Mouse (Mus musculus): ENCODE results near the gene Rasal2.

Gene Rasal2

DNA sequence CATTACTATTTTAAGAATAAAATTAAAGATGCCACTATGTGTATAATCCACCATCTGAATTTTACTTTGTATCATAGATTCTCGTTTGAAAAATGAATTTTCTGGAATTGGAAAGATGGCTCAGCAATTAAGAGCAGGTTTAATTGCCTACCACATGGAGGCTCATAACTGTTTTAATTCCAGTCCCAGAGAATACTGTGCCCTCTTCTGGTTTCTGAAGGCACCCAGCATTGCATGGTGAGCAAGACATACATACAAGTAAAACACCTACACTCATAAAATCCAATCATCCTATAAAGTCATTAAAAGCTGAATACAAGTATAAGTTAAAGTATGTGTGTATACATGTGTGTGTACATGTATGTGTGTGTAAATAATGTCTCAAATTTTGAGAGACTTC, 165.6 kb downstream of the Rasal2 start:
- in situ Hi-C loops (cut with MboI, MseI): loop anchor here (25.0 kb wide), 1 partner anchor 1909 kb away; no protein-coding TSS in a partner anchor

DNA sequence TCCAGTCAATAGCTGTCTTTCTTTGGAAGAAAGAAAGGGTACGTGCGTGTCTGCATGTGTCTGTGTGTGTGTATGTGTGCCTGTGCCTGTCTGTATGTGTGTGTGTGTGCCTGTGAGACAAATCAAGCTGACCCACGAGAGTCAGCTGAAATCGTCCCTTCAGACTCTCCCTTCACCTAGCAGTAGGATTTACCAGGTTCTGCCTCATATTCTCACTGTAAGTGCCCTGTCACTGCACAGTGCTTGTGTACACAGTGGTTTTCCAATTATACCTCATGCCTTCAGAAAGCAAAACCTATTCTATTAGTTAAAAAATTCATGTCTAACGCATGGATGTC, 168.0 kb downstream of the Rasal2 start:
- in situ Hi-C loops (cut with MboI, MseI): loop anchor here (25.0 kb wide), 1 partner anchor 1907 kb away; no protein-coding TSS in a partner anchor

DNA sequence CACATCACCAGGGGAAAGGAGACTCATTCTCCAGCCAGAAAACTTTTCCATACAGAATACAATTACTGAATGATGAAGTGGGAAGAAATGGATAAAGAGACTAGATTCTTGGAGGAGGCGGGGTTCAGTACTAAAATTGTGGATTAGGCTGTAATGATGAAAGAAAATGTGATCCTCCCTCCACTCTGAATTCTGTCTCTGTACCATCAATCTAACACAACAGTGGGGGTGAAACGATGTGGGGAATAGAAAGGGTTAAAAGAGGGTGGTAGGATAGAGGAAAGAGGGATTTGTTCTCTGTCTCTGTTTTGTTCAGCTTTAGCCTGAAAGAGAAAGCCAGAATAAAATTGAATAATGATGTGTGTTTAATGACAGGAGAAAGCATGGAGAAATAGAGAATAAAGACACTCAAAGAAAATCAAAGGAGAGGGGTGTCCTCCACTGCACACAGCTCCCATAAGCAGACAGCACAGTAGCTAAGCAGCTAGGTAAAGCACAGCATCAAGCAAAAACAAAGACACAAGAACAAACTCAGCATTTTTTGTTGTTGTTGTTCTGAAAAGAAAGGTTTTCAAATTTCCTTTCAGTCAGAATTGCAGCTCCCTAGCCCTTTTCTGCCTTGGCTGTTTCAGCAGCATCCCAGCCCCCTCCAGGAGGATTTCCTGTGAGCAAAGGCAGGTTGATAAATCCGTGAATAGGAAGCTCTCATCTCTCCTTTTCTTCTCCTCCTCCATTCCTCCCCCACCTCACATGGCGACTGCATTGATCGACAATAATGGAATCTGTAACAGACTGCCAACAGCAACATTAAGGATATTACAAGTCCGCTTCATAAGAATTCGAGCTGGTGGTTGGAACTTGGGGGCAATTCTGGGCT, 168.6 kb downstream of the Rasal2 start:
- in situ Hi-C loops (cut with MboI, MseI): loop anchor here (25.0 kb wide), 1 partner anchor 1907 kb away; no protein-coding TSS in a partner anchor

DNA sequence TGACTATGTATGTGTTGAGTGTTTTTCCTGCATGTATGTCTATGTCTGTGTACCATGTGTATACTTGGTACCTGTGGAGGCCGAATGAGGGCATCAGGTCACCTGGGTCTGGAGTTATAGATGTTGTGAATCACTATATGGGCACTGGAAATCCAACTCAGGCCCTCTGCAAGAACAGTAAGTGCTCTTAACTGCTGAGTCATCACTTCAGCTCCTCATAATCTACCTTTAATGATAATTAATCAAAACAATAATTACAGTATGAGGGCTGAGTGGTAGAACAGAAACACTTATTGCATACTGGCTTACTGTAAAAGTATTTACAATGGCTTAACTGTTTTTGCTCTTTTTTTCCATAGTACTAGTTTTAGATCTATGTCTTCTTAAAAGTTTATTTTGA, 172.7 kb downstream of the Rasal2 start:
- in situ Hi-C loops (cut with MboI, MseI): loop anchor here (25.0 kb wide), 1 partner anchor 1902 kb away; no protein-coding TSS in a partner anchor

DNA sequence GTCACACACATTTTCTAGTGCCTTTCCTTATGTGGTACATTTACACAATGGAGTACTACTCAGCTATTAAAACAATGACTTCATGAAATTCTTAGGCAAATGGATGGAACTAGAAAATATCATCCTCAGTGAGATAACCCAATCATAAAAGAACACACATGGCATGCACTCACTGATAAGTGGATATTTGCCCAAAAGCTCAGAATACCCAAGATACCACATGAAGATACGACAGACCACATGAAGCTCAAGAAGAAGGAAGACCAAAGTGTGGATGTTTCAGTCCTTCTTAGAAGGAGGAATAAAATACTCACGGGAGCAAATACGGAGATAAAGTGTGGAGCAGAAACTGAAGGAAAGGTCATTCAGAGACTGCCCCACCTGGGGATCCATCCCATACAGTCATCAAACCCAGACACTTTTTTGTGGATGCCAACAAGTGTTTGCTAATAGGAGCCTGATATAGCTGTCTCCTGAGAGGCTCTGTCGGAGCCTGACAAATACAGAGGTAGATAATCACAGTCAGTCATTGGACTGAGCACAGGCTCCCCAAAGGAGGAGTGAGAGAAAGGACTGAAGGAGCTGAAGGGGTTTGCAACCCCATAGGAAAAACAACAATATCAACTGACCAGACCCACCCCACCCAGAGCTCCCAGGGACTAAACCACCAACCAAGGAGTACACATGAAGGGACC, 175.6 kb downstream of the Rasal2 start:
- in situ Hi-C loops (cut with MboI, MseI): loop anchor here (25.0 kb wide), 1 partner anchor 1899 kb away; no protein-coding TSS in a partner anchor

DNA sequence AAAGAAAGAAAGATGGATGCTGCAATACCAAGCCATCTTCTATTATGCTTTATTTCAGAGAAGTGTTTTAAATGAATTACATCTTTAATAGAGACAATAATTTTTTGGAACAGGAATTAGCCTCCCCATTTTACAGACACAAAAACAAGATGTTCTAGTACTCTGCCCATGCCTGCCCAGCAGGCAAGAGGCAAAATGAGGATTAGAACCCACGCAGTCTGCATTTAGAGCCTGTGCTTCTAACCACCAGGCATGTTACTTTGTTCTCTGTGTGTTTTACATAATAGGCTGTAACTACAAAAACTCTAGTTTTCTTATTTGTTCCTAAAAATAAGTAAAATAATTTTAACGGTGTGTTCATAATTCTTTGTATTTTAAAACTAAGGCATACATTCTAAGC, 178.9 kb downstream of the Rasal2 start:
- in situ Hi-C loops (cut with MboI, MseI): loop anchor here (25.0 kb wide), 1 partner anchor 1896 kb away; no protein-coding TSS in a partner anchor

DNA sequence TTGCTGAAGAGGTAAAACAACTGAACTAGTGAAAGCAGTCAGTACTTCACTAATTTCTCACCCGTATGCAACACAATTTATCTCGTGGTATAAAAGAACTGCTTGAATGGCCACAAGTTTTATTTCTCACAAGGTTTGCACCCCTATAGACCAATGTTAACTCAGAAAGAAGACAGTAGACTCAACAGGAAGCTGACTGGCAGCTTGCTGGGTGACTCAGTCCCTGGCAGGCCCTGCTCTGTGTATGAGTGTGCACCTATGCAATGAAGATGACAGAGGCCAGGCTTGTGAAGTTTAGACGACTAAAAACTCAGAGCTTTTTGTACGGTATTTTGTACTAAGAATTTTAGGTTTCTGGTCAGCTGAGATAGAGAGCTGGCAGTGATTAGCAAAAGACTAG, 180.0 kb downstream of the Rasal2 start:
- in situ Hi-C loops (cut with MboI, MseI): loop anchor here (25.0 kb wide), 1 partner anchor 1895 kb away; no protein-coding TSS in a partner anchor

DNA sequence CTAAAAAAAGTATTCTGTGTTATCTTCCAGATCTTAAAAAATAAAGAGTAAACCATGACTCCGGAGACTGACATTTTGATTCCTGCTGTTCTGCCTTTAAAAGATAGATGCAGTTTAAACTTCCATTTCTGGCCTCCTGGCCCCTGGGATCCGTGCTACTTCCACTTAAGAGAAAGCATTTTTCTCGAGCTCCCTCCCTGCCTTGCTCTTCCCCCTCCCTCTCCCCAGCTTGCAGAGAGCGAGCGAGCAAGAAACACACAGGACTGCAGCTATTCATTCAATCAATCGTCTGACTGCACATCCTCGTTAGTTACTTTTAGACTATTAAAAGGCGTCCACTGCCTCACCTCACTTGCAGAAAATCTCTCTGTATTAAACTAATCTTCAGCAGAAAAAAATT, 181.4 kb downstream of the Rasal2 start:
- in situ Hi-C loops (cut with MboI, MseI): loop anchor here (25.0 kb wide), 1 partner anchor 1894 kb away; no protein-coding TSS in a partner anchor

DNA sequence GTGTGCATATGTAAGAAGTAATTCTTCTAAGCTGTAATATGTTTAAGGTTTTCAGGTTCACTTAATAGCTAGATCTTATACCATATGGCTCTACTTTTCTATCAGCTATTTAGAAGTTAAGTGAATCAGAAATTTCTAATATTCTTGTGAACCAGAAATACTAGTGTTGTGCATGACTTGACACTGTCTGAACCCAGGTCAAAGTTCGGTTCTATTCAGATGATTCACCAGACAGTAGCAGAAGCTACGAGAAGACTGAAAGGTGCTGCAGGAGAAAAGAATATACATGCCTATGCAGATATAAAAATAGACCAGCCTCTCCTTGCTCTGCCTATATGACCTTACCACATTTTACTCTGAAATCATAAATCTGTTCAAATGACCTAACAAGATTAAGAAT, 182.0 kb downstream of the Rasal2 start:
- in situ Hi-C loops (cut with MboI, MseI): loop anchor here (25.0 kb wide), 1 partner anchor 1893 kb away; no protein-coding TSS in a partner anchor

DNA sequence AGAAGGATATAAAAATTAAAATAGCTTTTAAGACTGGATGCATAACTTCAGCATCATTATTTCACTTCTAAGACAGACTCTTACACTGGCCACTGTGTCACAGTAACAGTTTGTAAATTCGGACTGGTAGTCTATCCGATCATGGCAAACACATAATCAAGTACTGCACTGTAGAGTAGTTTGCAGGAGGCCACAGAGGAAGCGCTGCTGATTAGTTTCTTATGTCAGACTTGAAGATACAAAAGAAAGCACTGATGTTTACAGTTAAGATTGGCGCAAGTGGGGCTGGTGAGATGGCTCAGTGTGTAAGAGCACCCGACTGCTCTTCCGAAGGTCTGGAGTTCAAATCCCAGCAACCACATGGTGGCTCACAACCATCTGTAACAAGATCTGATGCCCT, 187.4 kb downstream of the Rasal2 start:
- in situ Hi-C loops (cut with MboI, MseI): loop anchor here (25.0 kb wide), 1 partner anchor 1888 kb away; no protein-coding TSS in a partner anchor

DNA sequence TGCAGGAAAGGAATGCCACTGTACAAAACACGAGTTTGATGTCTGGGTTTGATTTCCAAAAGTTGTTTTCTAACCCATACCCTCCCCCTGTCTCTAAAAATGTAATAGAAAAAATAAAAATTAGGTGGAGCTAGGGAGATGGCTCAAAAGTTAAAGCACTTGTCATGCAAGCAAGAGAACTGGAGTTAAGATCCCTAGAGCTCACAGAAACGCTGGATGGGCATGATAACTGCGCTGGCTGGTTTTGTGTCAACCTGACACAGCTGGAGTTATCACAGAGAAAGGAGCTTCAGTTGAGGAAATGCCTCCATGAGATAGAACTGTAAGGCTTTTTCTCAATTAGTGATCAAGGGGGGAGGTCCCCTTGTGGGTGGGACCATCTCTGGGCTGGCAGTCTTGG, 191.5 kb downstream of the Rasal2 start:
- in situ Hi-C loops (cut with MboI, MseI): no loop called here

DNA sequence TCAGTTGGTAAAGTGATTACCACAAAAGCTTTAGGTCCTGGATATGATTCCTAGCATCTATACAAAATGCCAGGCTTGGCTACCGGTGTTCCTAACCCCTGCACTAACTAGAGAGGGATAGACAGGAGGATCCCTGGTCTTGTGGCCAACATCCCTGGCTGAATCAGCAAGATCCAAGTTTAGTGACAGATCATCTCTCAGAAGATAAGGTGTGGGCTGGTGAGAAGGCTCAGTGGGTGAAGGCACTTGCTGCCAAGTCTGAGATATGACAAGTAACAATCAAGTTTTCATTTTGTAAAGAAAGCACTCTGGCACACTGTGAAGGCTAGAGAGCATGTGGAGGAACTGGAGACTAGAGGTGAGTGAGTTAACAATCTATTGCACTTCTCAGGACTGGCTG, 191.9 kb downstream of the Rasal2 start:
- in situ Hi-C loops (cut with MboI, MseI): no loop called here

DNA sequence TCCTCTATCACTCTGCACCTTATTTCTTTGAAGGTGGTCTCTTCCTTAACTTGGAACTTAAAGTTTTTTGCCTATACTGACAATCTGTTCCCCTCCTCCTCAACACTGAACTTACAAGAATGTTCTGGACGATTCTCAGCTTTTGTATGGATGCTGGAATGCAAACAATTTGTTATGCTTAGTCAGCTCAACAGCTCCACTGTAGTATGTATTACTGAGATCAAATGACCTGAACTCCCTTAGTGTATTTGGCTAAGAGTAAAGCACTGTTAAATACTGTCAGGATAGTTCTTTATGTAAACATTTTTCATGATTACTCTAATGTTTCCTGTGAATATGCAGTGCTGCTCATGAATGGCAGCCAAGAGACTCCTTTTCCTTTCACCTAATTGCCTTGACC, 203.6 kb downstream of the Rasal2 start:
- in situ Hi-C loops (cut with MboI, MseI): no loop called here

DNA sequence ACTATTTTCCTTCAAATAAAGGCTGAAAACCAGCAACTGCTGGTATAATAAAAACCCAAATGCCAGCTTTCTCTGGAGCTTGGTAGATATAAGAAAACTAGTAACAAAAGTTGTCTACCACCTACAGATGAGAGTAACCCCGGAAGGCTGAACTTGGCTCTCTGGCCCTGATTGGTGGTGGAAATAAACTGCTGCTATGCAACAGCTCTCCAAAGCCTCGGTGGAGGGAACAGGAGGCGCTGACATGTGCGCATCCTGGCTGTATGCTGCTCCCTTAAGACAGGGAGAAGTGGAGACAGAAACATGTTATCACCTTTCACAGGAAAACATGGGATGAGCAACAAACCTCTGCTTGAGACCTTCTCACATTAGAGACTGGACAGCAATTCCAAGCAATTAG, 206.7 kb downstream of the Rasal2 start:
- in situ Hi-C loops (cut with MboI, MseI): no loop called here

DNA sequence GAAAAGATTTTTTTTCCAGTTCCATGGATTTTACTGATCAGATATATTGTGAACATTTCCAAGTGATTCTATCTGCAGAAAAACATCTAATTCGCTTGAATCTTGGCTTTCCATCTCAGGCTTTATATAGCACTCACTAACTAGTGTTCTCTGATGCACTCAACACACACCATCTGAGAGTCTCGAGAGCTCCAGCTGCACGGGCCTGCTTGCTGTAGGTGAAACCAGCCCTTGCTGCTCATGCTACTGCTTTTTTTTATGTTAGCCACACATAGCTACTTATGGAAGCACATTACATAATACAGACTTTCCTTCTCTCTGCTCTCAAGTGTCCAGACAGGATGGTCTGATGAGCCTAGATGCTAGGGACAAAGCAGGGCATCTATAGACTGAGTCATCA, 229.4 kb downstream of the Rasal2 start:
- in situ Hi-C loops (cut with MboI, MseI): no loop called here

DNA sequence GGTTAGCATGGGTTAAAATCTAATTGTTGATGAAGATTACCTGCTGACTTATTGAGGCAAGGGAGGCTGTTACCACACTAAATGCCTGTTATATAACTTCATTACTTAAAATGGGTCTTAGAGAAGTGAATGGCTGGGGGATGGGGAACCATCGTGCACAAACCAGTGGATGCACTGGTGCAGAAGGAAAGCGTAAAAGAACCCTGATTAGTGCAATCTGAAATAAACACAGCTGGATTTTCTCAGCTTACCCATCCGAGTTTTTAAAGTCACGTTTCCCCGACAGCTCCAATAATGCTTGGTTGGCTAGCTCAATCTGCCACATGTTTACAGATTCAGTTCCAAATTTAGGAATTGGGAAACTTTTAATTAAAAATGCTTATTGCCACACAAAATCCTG, 230.0 kb downstream of the Rasal2 start:
- in situ Hi-C loops (cut with MboI, MseI): no loop called here

DNA sequence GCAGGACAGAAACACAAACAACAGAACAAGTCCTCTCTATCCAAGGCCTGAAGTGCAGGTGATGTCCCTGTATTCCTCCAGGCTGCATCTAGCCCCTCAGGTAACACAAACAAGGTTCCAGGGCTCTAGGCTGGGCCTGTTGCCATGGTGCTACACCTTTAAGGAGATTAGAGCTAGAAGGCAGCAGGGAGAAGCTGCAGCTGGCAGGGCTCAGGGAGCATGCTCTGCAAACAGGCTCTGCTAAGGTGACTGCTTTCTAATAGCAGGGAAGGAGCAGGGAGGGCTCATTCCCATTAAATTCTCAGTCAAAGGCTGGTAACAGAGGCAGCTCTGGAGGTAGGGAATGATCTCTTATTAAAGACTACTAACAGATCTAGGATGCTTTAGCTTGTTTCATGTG, 231.3 kb downstream of the Rasal2 start:
- in situ Hi-C loops (cut with MboI, MseI): no loop called here

DNA sequence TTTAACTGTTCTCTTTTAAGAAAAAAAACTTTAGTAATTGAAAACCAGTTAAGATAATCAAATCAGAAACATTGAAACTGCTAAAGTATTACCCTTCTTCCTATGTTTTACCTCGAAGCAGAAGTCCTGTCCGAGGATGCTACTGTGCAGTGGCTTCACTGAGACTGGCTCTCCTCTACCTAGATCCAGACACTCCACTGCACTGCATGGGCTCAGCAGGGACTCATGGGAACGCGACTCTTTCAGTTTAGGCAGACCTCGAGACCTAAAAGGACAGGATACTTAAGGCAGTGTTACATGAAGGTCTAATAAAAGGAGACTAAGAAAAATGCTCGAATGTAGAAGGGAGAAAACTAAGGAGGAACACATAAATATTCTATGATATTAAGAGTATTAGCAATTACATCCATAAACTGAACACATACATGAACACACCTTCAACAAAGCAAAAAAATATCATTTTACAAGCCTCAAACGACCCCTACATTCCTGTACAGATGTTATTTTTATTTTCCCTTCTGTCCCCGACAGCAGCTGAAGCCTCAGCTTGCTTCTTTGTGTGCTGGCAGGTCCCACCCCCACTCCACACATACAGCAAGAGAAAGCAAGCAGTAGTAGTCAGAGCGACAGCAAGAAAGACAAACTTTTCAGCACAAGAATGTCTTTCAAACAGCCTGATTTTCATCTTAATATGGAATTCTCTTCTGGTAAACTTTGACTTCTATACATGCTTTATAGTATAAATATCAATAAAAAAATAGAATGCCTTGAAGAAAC, 233.2 kb downstream of the Rasal2 start:
- in situ Hi-C loops (cut with MboI, MseI): no loop called here

DNA sequence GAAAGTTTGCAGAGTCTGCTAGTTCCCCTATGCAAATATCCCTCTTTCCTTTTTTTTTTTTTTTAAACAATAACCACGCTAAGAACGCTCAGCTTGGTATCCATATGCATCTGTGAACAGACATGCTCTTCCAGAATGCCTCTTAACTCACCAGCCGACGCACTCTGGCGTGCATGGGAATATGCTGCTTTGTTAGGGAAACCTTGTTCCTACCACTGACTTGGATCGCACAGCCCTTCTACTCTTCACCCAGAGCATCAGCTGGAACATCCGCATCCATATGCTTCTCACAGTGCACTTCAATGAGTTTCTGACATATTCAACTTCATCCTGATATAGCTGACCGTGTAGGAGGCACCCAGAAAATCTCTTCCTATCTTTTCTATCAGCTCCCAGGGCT, 243.1 kb downstream of the Rasal2 start:
- in situ Hi-C loops (cut with MboI, MseI): no loop called here

DNA sequence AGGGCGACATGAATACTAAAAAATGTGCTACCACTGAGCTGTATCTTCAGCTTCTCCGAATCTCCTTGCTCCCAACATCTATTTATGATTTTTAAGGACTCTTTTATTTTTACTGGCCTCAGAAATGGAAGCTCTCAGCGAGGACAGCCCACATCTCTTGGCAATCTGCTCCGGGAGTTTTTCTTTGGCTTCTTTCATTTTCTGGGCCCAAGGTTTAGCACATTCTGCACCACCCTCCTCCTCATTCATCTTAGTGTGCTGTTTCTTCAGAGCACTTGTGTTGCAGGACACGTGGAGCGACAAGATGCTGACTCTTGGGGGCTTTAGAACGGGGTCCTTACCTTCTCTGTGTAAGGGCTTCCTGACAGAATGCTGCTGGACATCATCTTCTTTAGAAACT, 243.5 kb downstream of the Rasal2 start:
- in situ Hi-C loops (cut with MboI, MseI): no loop called here

DNA sequence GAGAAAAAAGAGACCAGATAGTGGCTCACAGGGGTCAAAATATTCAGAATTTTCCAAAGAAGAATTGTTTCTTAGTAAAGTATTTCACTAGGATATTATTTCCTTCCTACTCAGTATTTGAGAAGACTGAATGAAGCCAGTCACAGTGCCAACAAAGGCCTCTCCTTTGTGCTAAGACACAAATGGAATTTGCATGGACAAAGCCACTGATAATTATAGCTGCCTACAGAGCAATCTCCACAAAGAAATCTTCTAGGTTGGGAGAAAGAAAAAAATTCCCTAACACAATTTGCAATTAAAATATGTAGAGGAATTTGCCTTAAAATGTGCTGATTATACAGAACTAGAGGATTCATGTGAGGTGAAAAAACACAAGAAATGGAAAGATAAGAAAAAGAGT, 258.6 kb downstream of the Rasal2 start:
- in situ Hi-C loops (cut with MboI, MseI): no loop called here

DNA sequence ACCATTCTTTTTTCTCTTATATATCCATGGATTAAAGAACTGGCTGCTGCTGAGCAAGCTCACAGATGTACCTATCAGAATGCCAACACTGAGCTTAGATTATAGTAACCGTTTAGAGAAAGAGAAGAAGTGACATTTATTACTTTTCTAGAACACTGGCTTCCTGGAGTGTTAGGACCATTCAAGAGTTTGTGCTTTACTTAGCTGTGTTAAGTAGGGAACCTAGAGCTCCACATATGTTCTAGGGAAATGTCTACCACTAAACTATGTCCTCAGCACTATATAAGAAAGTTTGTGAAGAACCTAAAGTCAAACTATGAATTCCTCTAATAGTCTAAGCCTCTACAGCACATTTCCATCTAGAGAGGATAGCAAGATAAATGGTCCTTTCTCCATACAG, 262.3 kb downstream of the Rasal2 start:
- in situ Hi-C loops (cut with MboI, MseI): no loop called here

Measured in T-helper 1 cell (primary cell).